Mouse (Mus musculus) MEL (cell line): ENCODE data around the gene Tecta. TPM values are rescaled to one million over a fixed set of nuclear protein-coding genes. Genes with fewer than 3 reads are reported as not detected.

Experiments
- DNase-seq: peaks from one replicate; pipeline ENCODE4 v3.0.0; 2011; ENCODE audit warnings: low read depth, low spot score
- H3K27ac ChIP-seq: 2 replicates; pipeline ENCODE4 v1.5.1; 2012; ENCODE audit warnings: low read depth, mild to moderate bottlenecking, control low read depth, low read length, moderate library complexity; ENCODE audit not compliant: control insufficient read depth
- H3K27me3 ChIP-seq, 2 experiments: fragments of 150-350 bp in 1 of 2; sonication (generic) in 1 of 2; 2 replicates each; pipeline ENCODE4 v1.6.1; 2012; ENCODE audit warnings: low read length in 2 of 2, mild to moderate bottlenecking in 2 of 2, improper control_type of control experiment in 1 of 2, moderate library complexity in 1 of 2; ENCODE audit not compliant: insufficient read depth in 2 of 2, control insufficient read depth in 1 of 2
- H3K36me3 ChIP-seq, 2 experiments: 2 replicates each; pipeline ENCODE4 v1.6.1; 2012 to 2014; ENCODE audit warnings: low read length in 2 of 2, improper control_type of control experiment in 1 of 2, inconsistent platforms in 1 of 2, mild to moderate bottlenecking in 1 of 2; ENCODE audit not compliant: insufficient read depth in 2 of 2, control insufficient read depth in 1 of 2
- H3K4me1 ChIP-seq, 2 experiments: fragments of 150-350 bp in 1 of 2; sonication (generic) in 1 of 2; 2 replicates each; pipeline ENCODE4 v1.6.1; 2012; ENCODE audit warnings: low read length in 2 of 2, improper control_type of control experiment in 1 of 2, mild to moderate bottlenecking in 1 of 2; ENCODE audit not compliant: insufficient read depth in 2 of 2, control insufficient read depth in 1 of 2
- H3K4me3 ChIP-seq, 2 experiments: fragments of 150-350 bp in 1 of 2; sonication (generic) in 1 of 2; 2 replicates each; pipeline ENCODE4 v1.5.1; 2012; ENCODE audit warnings: low read depth in 2 of 2, low read length in 2 of 2, mild to moderate bottlenecking in 2 of 2, moderate library complexity in 2 of 2, control low read depth in 1 of 2, improper control_type of control experiment in 1 of 2; ENCODE audit not compliant: control insufficient read depth in 1 of 2, insufficient read depth in 1 of 2
- H3K79me2 ChIP-seq: 2 replicates; pipeline ENCODE4 v1.6.1; 2012; ENCODE audit warnings: mild to moderate bottlenecking, low read length, moderate library complexity; ENCODE audit not compliant: control insufficient read depth, poor library complexity, insufficient read depth
- H3K9ac ChIP-seq: 2 replicates; pipeline ENCODE4 v1.6.1; 2012; ENCODE audit warnings: low read depth, mild to moderate bottlenecking, control low read depth, low read length, moderate library complexity; ENCODE audit not compliant: control insufficient read depth, poor library complexity, severe bottlenecking
- H3K9me3 ChIP-seq: fragments of 150-350 bp; sonication (generic); replicated peaks from 2 replicates; pipeline ENCODE4 v1.6.1; 2012; ENCODE audit warnings: mild to moderate bottlenecking, low read length, improper control_type of control experiment, moderate library complexity; ENCODE audit not compliant: insufficient read depth
- CHD2 ChIP-seq: IDR thresholded peaks from 2 replicates; pipeline ENCODE4 v1.6.1; 2011; ENCODE audit warnings: low read length, improper control_type of control experiment
- E2F4 ChIP-seq: IDR thresholded peaks from 2 replicates; pipeline ENCODE4 v1.6.1; 2011; ENCODE audit warnings: low read depth, low read length, improper control_type of control experiment, borderline replicate concordance
- ELF1 ChIP-seq: IDR thresholded peaks from 2 replicates; pipeline ENCODE4 v1.6.1; 2014; ENCODE audit warnings: low read depth, mild to moderate bottlenecking, inconsistent platforms, low read length, improper control_type of control experiment, moderate library complexity
- EP300 ChIP-seq, 2 experiments: IDR thresholded peaks; 2 replicates each; pipeline ENCODE4 v1.6.1; 2011; ENCODE audit warnings: improper control_type of control experiment in 2 of 2, low read length in 2 of 2, low read depth in 1 of 2, mild to moderate bottlenecking in 1 of 2
- GABPA ChIP-seq: IDR thresholded peaks from 2 replicates; pipeline ENCODE4 v1.6.1; 2012; ENCODE audit warnings: low read depth, mild to moderate bottlenecking, inconsistent platforms, low read length, improper control_type of control experiment, moderate library complexity
- KAT2A ChIP-seq: conservative IDR thresholded peaks from 2 replicates; pipeline ENCODE4 v1.6.1; 2012; ENCODE audit warnings: low read depth, low read length, improper control_type of control experiment, inconsistent platforms
- MXI1 ChIP-seq: IDR thresholded peaks from 2 replicates; pipeline ENCODE4 v1.6.1; 2011; ENCODE audit warnings: mild to moderate bottlenecking, low read depth, low read length, improper control_type of control experiment
- NELFE ChIP-seq: IDR thresholded peaks from 2 replicates; pipeline ENCODE4 v1.6.1; 2011; ENCODE audit warnings: low read depth, low read length, improper control_type of control experiment
- NRF1 ChIP-seq: IDR thresholded peaks from 2 replicates; pipeline ENCODE4 v1.6.1; 2014; ENCODE audit warnings: low read depth, mild to moderate bottlenecking, inconsistent platforms, low read length, improper control_type of control experiment, moderate library complexity; ENCODE audit not compliant: poor library complexity, insufficient read depth, severe bottlenecking
- POLR2AphosphoS2 ChIP-seq: IDR thresholded peaks from 2 replicates; pipeline ENCODE4 v1.6.1; 2011; ENCODE audit warnings: low read length, improper control_type of control experiment
- POLR2AphosphoS5 ChIP-seq: IDR thresholded peaks from 2 replicates; pipeline ENCODE4 v1.6.1; 2012; ENCODE audit warnings: low read depth, borderline replicate concordance, mild to moderate bottlenecking, inconsistent platforms, low read length, moderate library complexity, mixed read lengths
- RAD21 ChIP-seq: IDR thresholded peaks from 2 replicates; pipeline ENCODE4 v1.6.1; 2011; ENCODE audit warnings: mild to moderate bottlenecking, low read depth, low read length, improper control_type of control experiment
- RCOR1 ChIP-seq: IDR thresholded peaks from 2 replicates; pipeline ENCODE4 v1.6.1; 2012; ENCODE audit warnings: low read depth, mild to moderate bottlenecking, inconsistent platforms, low read length, improper control_type of control experiment
- TBP ChIP-seq: IDR thresholded peaks from 2 replicates; pipeline ENCODE4 v1.8.0; 2011; ENCODE audit warnings: low read depth, low read length, improper control_type of control experiment
- TCF12 ChIP-seq: IDR thresholded peaks from 2 replicates; pipeline ENCODE4 v1.6.1; 2014; ENCODE audit warnings: low read depth, mild to moderate bottlenecking, inconsistent platforms, low read length, improper control_type of control experiment, moderate library complexity
- UBTF ChIP-seq: IDR thresholded peaks from 2 replicates; pipeline ENCODE4 v1.6.1; 2012; ENCODE audit warnings: low read depth, mild to moderate bottlenecking, inconsistent platforms, low read length, improper control_type of control experiment, moderate library complexity, borderline replicate concordance; ENCODE audit not compliant: insufficient read depth
- ZNF384 ChIP-seq: IDR thresholded peaks from 2 replicates; pipeline ENCODE4 v1.6.1; 2012; ENCODE audit warnings: low read depth, mild to moderate bottlenecking, inconsistent platforms, low read length, improper control_type of control experiment
- polyA plus RNA-seq, 2 experiments: library from polyadenylated mRNA; stranded (reverse) in 1 of 2; unstranded in 1 of 2; fragments of >175 nt in 1 of 2; fragments of >200 nt in 1 of 2; gene quantifications; 2 replicates each; pipeline versions ENCODE4 v1.2.1 to v1.2.4; 2012; ENCODE audit warnings: low replicate concordance in 2 of 2, low read depth in 1 of 2; ENCODE audit not compliant: insufficient read length in 2 of 2, insufficient read depth in 1 of 2, missing spikeins in 1 of 2
- total RNA-seq: library from RNA; depleted of rRNA; stranded (reverse); fragments of 300-350 nt; gene quantifications from 2 replicates; pipeline ENCODE4 v1.2.3, GENCODE M21; 2012

The Tecta gene
- total and polyA plus RNA-seq, 3 experiments, result not detected

- no peak for TF ChIP-seq CHD2
- no peak for TF ChIP-seq NELFE
- no peak overlapping the region for H3K27ac ChIP-seq
- DNase-seq, result no peak
- no peaks in the 10 kb centered on the region for H3K79me2 ChIP-seq
- H3K4me1 ChIP-seq, result peaks cover 0 to 4% of the 10 kb centered on the region in 2 experiments; a peak in 1 of 4 replicates
- H3K9ac ChIP-seq, result no peak overlapping the region
- H3K36me3 ChIP-seq, result no peaks in the 10 kb centered on the region
- H3K9me3 ChIP-seq, result no peaks in the 10 kb centered on the region
- 0 out of 4 replicates have a peak, but pooled peaks cover 0 to 1% of the 10 kb centered on the region in 2 experiments for H3K27me3 ChIP-seq
- no peak overlapping the region for H3K4me3 ChIP-seq
Measured at GRCm38 (mm10) chr9:42394321-42394720, 5.4 kb downstream of the Tecta start.

- Histone ChIP-seq H3K27me3 (no peaks in the 10 kb centered on the region; a peak in 1 of 4 replicates), H3K79me2 (no peaks in the 10 kb centered on the region), H3K9ac (no peak overlapping the region), H3K27ac (no peak overlapping the region), H3K4me1 (peaks cover 0 to 4% of the 10 kb centered on the region in 2 experiments; a peak in 1 of 4 replicates), H3K9me3 (no peaks in the 10 kb centered on the region), H3K36me3 (no peaks in the 10 kb centered on the region), H3K4me3 (no peak overlapping the region)
- no peak for DNase-seq
- TF ChIP-seq RAD21, result no peak
- no peak for TF ChIP-seq POLR2AphosphoS5
- TF ChIP-seq TCF12, result no peak
- no peak for TF ChIP-seq MXI1
- TF ChIP-seq TBP, result no peak
- no peak for TF ChIP-seq ZNF384
- no peak for TF ChIP-seq EP300 (IDR thresholded peaks at IDR 0.05; ENCODE audit: low read depth in 1 of 2, low read length in 2 of 2)
- no peak for TF ChIP-seq NRF1
- TF ChIP-seq ELF1, result no peak
- TF ChIP-seq POLR2AphosphoS2, result no peak
- no peak for TF ChIP-seq GABPA
- TF ChIP-seq KAT2A, result no peak
- TF ChIP-seq UBTF, result no peak
- TF ChIP-seq E2F4, result no peak
- TF ChIP-seq RCOR1, result no peak
- TF ChIP-seq CHD2, result no peak
Measured at GRCm38 (mm10) chr9:42392927-42393326, 6.8 kb downstream of the Tecta start.
